Mouse (Mus musculus): ENCODE results near the gene Ndufa5. TPM values are rescaled to one million over a fixed set of nuclear protein-coding genes. Genes with fewer than 3 reads are reported as not detected.
A peak's percentile ranks its signal among the peaks of the same experiment; 100 is the strongest.

Ndufa5 gene
- polyA plus RNA-seq (2015; fragmentation: Nextera tagmentation; extraction: Ambion mirVana) = 390 and 432 TPM in 2 replicates

- peak within 1 kb of the TSS; percentile 69 for H3K4me2 ChIP-seq (ENCODE audit: low read length)
- peak within 1 kb of the TSS; percentile 74 for H3K4me3 ChIP-seq (ENCODE audit: low read length)
- H3K9me3 ChIP-seq (ENCODE audit: control insufficient read depth, low read length) = no peaks in the 10 kb centered on the region
- peaks cover 13% of the 10 kb centered on the region for H3K4me1 ChIP-seq (ENCODE audit: control insufficient read depth, insufficient read depth, low read depth, low read length)
- H3K27me3 ChIP-seq (replicated peaks; ENCODE audit: control insufficient read depth, insufficient read depth, low read length) = no peaks in the 10 kb centered on the region
- H3K27ac ChIP-seq (ENCODE audit: low read depth, low read length) = peak within 1 kb of the TSS; percentile 73
- under 1% methylated on average over 52 of the region's 53 CpGs for WGBS
- no peaks in the 10 kb centered on the region; the same call in 1 of the 2 replicates for H3K36me3 ChIP-seq (ENCODE audit: control insufficient read depth, insufficient read depth, low read length)
- peak; percentile 98 for ATAC-seq
- peak within 1 kb of the TSS; percentile 78 for H3K9ac ChIP-seq (ENCODE audit: low read depth, low read length)
Measured at GRCm38 (mm10) chr6:24527155-24528063, at the start of gene Ndufa5. TSS of gene Ndufa5 (minus strand) at chr6:24528013.

GRCm38 (mm10) chr6:24573319-24573718, 45.5 kb upstream of the Ndufa5 start:
- ATAC-seq = no peak
- Histone ChIP-seq H3K27ac (ENCODE audit: low read depth, low read length) (no peak overlapping the region), H3K4me2 (ENCODE audit: low read length) (no peak overlapping the region), H3K9ac (ENCODE audit: low read depth, low read length) (no peak overlapping the region), H3K36me3 (ENCODE audit: control insufficient read depth, insufficient read depth, low read length) (no peaks in the 10 kb centered on the region), H3K4me3 (ENCODE audit: low read length) (no peak overlapping the region), H3K9me3 (ENCODE audit: control insufficient read depth, low read length) (no peaks in the 10 kb centered on the region), H3K4me1 (ENCODE audit: control insufficient read depth, insufficient read depth, low read depth, low read length) (no peaks in the 10 kb centered on the region), H3K27me3 (replicated peaks; ENCODE audit: control insufficient read depth, insufficient read depth, low read length) (no peaks in the 10 kb centered on the region)

- ATAC-seq = no peak
- Histone ChIP-seq H3K36me3 (ENCODE audit: control insufficient read depth, insufficient read depth, low read length) (no peaks in the 10 kb centered on the region), H3K27me3 (replicated peaks; ENCODE audit: control insufficient read depth, insufficient read depth, low read length) (no peaks in the 10 kb centered on the region), H3K9me3 (ENCODE audit: control insufficient read depth, low read length) (no peaks in the 10 kb centered on the region), H3K9ac (ENCODE audit: low read depth, low read length) (no peak overlapping the region), H3K4me1 (ENCODE audit: control insufficient read depth, insufficient read depth, low read depth, low read length) (no peaks in the 10 kb centered on the region), H3K4me3 (ENCODE audit: low read length) (no peak overlapping the region), H3K27ac (ENCODE audit: low read depth, low read length) (no peak overlapping the region), H3K4me2 (ENCODE audit: low read length) (no peak overlapping the region)
- WGBS = 92% methylated on average over 14 of the region's 14 CpGs
Measured at GRCm38 (mm10) chr6:24572431-24572830, 44.6 kb upstream of the Ndufa5 start.

DNA sequence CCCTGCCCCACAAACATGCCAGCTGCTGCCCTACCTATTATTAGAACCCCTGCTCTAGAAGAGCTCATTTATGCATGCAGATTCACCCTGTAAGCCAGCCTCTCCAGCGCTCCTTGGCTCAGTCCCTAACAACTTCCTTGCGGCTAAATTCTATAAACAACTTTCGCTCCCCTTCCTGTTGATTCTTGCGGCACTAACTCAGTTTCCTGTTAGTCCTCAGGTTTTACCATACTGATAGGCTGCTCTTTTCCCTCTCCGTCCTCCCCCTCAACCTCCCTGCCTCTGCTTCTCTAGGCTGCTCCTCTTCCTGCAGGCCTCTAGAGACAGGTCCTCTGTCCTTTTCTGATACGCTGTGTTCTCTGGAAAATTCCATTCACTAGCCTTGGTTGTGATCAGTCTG, 43.3 kb upstream of the Ndufa5 start:
- Histone ChIP-seq H3K4me2 (ENCODE audit: low read length) (no peak overlapping the region), H3K27me3 (replicated peaks; ENCODE audit: control insufficient read depth, insufficient read depth, low read length) (no peaks in the 10 kb centered on the region), H3K27ac (ENCODE audit: low read depth, low read length) (no peak overlapping the region), H3K4me1 (ENCODE audit: control insufficient read depth, insufficient read depth, low read depth, low read length) (no peaks in the 10 kb centered on the region), H3K9ac (ENCODE audit: low read depth, low read length) (no peak overlapping the region), H3K36me3 (ENCODE audit: control insufficient read depth, insufficient read depth, low read length) (no peaks in the 10 kb centered on the region), H3K4me3 (ENCODE audit: low read length) (no peak overlapping the region), H3K9me3 (ENCODE audit: control insufficient read depth, low read length) (no peaks in the 10 kb centered on the region)
- 80% methylated on average over 6 of the region's 6 CpGs for WGBS
- ATAC-seq = no peak

GRCm38 (mm10) chr6:24570278-24570677, 42.5 kb upstream of the Ndufa5 start:
- Histone ChIP-seq H3K4me3 (ENCODE audit: low read length) (no peak overlapping the region), H3K9me3 (ENCODE audit: control insufficient read depth, low read length) (no peaks in the 10 kb centered on the region), H3K9ac (ENCODE audit: low read depth, low read length) (no peak overlapping the region), H3K4me2 (ENCODE audit: low read length) (no peak overlapping the region), H3K27me3 (replicated peaks; ENCODE audit: control insufficient read depth, insufficient read depth, low read length) (no peaks in the 10 kb centered on the region), H3K36me3 (ENCODE audit: control insufficient read depth, insufficient read depth, low read length) (no peaks in the 10 kb centered on the region), H3K4me1 (ENCODE audit: control insufficient read depth, insufficient read depth, low read depth, low read length) (no peaks in the 10 kb centered on the region), H3K27ac (ENCODE audit: low read depth, low read length) (no peak overlapping the region)
- WGBS = 70% methylated on average over 11 of the region's 11 CpGs
- ATAC-seq = no peak

DNA sequence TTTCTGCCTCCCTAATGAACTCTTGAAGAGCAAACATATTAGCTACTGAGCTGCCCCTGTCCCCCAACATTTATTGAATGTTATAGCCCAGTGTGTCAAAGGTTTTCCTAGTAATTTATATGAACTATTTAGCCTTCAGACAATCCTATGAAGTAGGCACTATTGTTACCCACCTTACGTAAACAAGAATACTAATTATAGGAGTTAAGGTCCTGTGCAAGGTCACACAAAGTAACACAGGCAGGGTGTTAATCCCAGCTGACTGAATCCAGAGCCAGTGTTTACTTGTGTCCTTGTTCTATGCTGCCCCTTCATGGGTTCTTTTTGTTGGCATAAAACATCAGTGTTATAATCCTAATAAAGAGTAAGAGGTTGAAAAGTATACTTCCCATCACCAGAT, 41.9 kb upstream of the Ndufa5 start:
- H3K9me3 ChIP-seq (ENCODE audit: control insufficient read depth, low read length) = no peaks in the 10 kb centered on the region
- no peaks in the 10 kb centered on the region for H3K4me1 ChIP-seq (ENCODE audit: control insufficient read depth, insufficient read depth, low read depth, low read length)
- H3K4me3 ChIP-seq (ENCODE audit: low read length) = no peak overlapping the region
- H3K27me3 ChIP-seq (replicated peaks; ENCODE audit: control insufficient read depth, insufficient read depth, low read length) = no peaks in the 10 kb centered on the region
- H3K36me3 ChIP-seq (ENCODE audit: control insufficient read depth, insufficient read depth, low read length) = no peaks in the 10 kb centered on the region
- 88% methylated on average over 1 of the region's 1 CpGs for WGBS
- no peak for ATAC-seq
- no peak overlapping the region for H3K4me2 ChIP-seq (ENCODE audit: low read length)
- H3K9ac ChIP-seq (ENCODE audit: low read depth, low read length) = no peak overlapping the region
- no peak overlapping the region for H3K27ac ChIP-seq (ENCODE audit: low read depth, low read length)

DNA sequence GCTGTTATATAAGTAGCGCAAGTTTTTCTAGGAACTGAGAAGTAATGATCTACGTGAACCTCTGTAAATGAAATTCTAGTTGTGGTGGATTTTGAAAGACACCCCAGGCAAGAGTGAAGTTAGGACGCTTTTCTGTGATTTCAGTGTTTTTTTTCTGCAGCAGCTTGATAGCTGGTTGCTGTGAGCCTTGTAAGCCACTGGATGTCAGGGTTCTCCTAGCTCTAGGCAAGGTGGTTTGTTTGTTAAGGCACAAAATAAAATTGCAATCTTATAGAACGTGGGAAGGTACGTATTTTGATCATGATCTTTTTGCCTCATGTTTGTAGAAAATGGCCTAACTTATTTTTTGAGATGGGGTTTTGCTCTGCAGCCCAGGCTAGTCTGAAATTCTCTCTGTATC, 41.1 kb upstream of the Ndufa5 start:
- Histone ChIP-seq H3K9ac (ENCODE audit: low read depth, low read length) (no peak overlapping the region), H3K36me3 (ENCODE audit: control insufficient read depth, insufficient read depth, low read length) (no peaks in the 10 kb centered on the region), H3K4me3 (ENCODE audit: low read length) (no peak overlapping the region), H3K27me3 (replicated peaks; ENCODE audit: control insufficient read depth, insufficient read depth, low read length) (no peaks in the 10 kb centered on the region), H3K27ac (ENCODE audit: low read depth, low read length) (no peak overlapping the region), H3K9me3 (ENCODE audit: control insufficient read depth, low read length) (no peaks in the 10 kb centered on the region), H3K4me1 (ENCODE audit: control insufficient read depth, insufficient read depth, low read depth, low read length) (no peaks in the 10 kb centered on the region), H3K4me2 (ENCODE audit: low read length) (no peak overlapping the region)
- ATAC-seq = no peak
- 87% methylated on average over 5 of the region's 5 CpGs for WGBS

GRCm38 (mm10) chr6:24564886-24565285, 37.1 kb upstream of the Ndufa5 start:
- WGBS = 87% methylated on average over 1 of the region's 1 CpGs
- no peak overlapping the region for H3K4me2 ChIP-seq (ENCODE audit: low read length)
- ATAC-seq = no peak

DNA sequence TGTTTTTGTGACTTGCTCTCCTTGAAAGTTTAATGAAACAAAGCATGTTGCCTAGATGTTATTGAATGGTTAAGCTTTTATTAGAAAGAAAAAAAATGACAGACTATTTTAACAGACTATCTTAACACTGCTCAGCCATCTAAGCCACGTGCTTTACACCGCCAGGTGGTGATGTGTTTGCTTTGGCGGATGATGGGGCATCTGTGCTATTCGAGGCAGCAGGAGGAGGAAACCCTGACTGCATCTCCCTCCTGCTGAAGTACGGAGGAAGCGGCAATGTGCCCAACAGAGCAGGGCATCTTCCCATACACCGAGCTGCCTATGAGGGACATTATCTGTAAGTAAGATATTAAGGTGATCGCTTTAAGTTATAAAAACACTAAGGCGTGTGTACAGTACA, 36.3 kb upstream of the Ndufa5 start:
- ATAC-seq = no peak
- no peaks in the 10 kb centered on the region for H3K9me3 ChIP-seq (ENCODE audit: control insufficient read depth, low read length)
- H3K27ac ChIP-seq (ENCODE audit: low read depth, low read length) = no peak overlapping the region
- H3K9ac ChIP-seq (ENCODE audit: low read depth, low read length) = no peak overlapping the region
- H3K4me1 ChIP-seq (ENCODE audit: control insufficient read depth, insufficient read depth, low read depth, low read length) = no peaks in the 10 kb centered on the region
- no peak overlapping the region for H3K4me3 ChIP-seq (ENCODE audit: low read length)
- 80% methylated on average over 9 of the region's 9 CpGs for WGBS
- H3K4me2 ChIP-seq (ENCODE audit: low read length) = no peak overlapping the region
- H3K36me3 ChIP-seq (ENCODE audit: control insufficient read depth, insufficient read depth, low read length) = no peaks in the 10 kb centered on the region
- no peaks in the 10 kb centered on the region for H3K27me3 ChIP-seq (replicated peaks; ENCODE audit: control insufficient read depth, insufficient read depth, low read length)

More at GRCm38 (mm10) chr6:24564886-24565285, 37.1 kb upstream of the Ndufa5 start:
- no peak overlapping the region for H3K9ac ChIP-seq (ENCODE audit: low read depth, low read length)
- no peaks in the 10 kb centered on the region for H3K27me3 ChIP-seq (replicated peaks; ENCODE audit: control insufficient read depth, insufficient read depth, low read length)
- H3K4me3 ChIP-seq (ENCODE audit: low read length) = no peak overlapping the region
- H3K36me3 ChIP-seq (ENCODE audit: control insufficient read depth, insufficient read depth, low read length) = no peaks in the 10 kb centered on the region
- H3K9me3 ChIP-seq (ENCODE audit: control insufficient read depth, low read length) = no peaks in the 10 kb centered on the region
- H3K4me1 ChIP-seq (ENCODE audit: control insufficient read depth, insufficient read depth, low read depth, low read length) = no peaks in the 10 kb centered on the region
- no peak overlapping the region for H3K27ac ChIP-seq (ENCODE audit: low read depth, low read length)
